Mouse (Mus musculus): ENCODE measurements around the gene Cnpy1. TPM values are rescaled to one million over a fixed set of nuclear protein-coding genes. Genes with fewer than 3 reads are reported as not detected.

Cnpy1 gene
- polyA plus RNA-seq, 1 experiment = 2.0 TPM

GRCm38 (mm10) chr5:28174086-28174485, 71.5 kb downstream of the Cnpy1 start:
- no peaks in the 10 kb centered on the region for H3K36me3 ChIP-seq (ENCODE audit: control insufficient read depth, insufficient read depth, low read length)

GRCm38 (mm10) chr5:28173674-28174073, 71.9 kb downstream of the Cnpy1 start:
- Histone ChIP-seq H3K27ac (ENCODE audit: insufficient read depth, low read depth, low read length) (no peak overlapping the region), H3K4me1 (ENCODE audit: control insufficient read depth, insufficient read depth, insufficient read length, low read length) (peaks cover under 1% of the 10 kb centered on the region; the same call in 1 of the 2 replicates), H3K4me3 (ENCODE audit: low read depth, low read length) (no peak overlapping the region), H3K36me3 (ENCODE audit: control insufficient read depth, insufficient read depth, low read length) (no peaks in the 10 kb centered on the region), H3K27me3 (ENCODE audit: control insufficient read depth, insufficient read depth, low read length) (peaks cover 63% of the 10 kb centered on the region)
- WGBS = 7% methylated on average over 1 of the region's 1 CpGs
- TF ChIP-seq CTCF (IDR thresholded peaks at IDR 0.05; ENCODE audit: extremely low read depth, insufficient read length, insufficient replicate concordance, low read depth, low read length) = no peak
- no peak for TF ChIP-seq POLR2A (IDR thresholded peaks at IDR 0.05; ENCODE audit: low read depth, low read length)

More at GRCm38 (mm10) chr5:28174086-28174485, 71.5 kb downstream of the Cnpy1 start:
- no peak overlapping the region for H3K4me3 ChIP-seq (ENCODE audit: low read depth, low read length)
- H3K27me3 ChIP-seq (ENCODE audit: control insufficient read depth, insufficient read depth, low read length) = peaks cover 59% of the 10 kb centered on the region
- TF ChIP-seq CTCF (IDR thresholded peaks at IDR 0.05; ENCODE audit: extremely low read depth, insufficient read length, insufficient replicate concordance, low read depth, low read length) (no peak), POLR2A (IDR thresholded peaks at IDR 0.05; ENCODE audit: low read depth, low read length) (no peak)
- H3K4me1 ChIP-seq (ENCODE audit: control insufficient read depth, insufficient read depth, insufficient read length, low read length) = no peaks in the 10 kb centered on the region
- no peak overlapping the region for H3K27ac ChIP-seq (ENCODE audit: insufficient read depth, low read depth, low read length)
- WGBS = 3% methylated on average over 9 of the region's 9 CpGs

DNA sequence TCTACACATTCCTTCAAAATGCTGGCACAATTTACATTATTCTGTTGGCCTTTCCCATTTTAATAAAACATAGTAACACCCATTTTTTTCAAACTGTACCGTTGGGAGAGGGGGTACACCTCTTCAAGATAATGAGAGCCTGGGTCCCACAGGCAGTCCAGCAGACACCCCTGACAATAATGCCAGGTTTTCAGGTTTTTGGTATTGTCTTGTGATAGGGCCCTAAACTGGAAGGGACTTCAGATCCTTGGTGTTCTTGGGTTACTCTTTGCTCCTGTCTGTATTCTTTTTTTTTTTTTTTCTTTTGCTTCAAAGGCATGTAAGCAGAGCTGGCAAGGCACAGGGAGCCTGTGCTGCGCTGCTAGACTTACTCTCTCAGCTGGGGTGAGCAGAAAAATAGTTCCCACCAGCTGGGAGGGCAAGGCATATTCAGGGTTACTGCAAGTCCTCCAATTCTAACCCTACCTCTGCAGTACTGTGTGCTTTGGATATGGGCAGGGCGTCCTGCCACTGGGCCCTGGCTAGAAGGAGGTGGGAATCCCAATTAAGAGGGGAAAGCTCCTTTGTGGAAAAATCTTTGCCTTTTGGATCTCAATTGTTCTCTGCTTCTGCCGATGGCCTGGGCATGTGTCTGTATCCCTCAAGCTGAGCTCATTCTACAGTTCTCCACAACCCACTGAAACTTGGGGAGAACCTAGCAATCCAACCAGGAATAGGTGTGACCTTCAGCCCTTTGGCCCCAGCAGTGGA, 72.5 kb downstream of the Cnpy1 start:
- H3K36me3 ChIP-seq (ENCODE audit: control insufficient read depth, insufficient read depth, low read length) = no peaks in the 10 kb centered on the region
- no peak overlapping the region for H3K27ac ChIP-seq (ENCODE audit: insufficient read depth, low read depth, low read length)
- H3K27me3 ChIP-seq (ENCODE audit: control insufficient read depth, insufficient read depth, low read length) = peaks cover 69% of the 10 kb centered on the region
- TF ChIP-seq POLR2A (IDR thresholded peaks at IDR 0.05; ENCODE audit: low read depth, low read length) (no peak), CTCF (IDR thresholded peaks at IDR 0.05; ENCODE audit: extremely low read depth, insufficient read length, insufficient replicate concordance, low read depth, low read length) (no peak)
- 8% methylated on average over 4 of the region's 4 CpGs for WGBS
- H3K4me1 ChIP-seq (ENCODE audit: control insufficient read depth, insufficient read depth, insufficient read length, low read length) = peaks cover 4% of the 10 kb centered on the region
- no peak overlapping the region for H3K4me3 ChIP-seq (ENCODE audit: low read depth, low read length)

- Histone ChIP-seq H3K36me3 (ENCODE audit: control insufficient read depth, insufficient read depth, low read length) (no peaks in the 10 kb centered on the region), H3K27ac (ENCODE audit: insufficient read depth, low read depth, low read length) (no peak overlapping the region), H3K4me1 (ENCODE audit: control insufficient read depth, insufficient read depth, insufficient read length, low read length) (peaks cover 4% of the 10 kb centered on the region), H3K4me3 (ENCODE audit: low read depth, low read length) (no peak overlapping the region), H3K27me3 (ENCODE audit: control insufficient read depth, insufficient read depth, low read length) (peaks cover 76% of the 10 kb centered on the region)
- TF ChIP-seq POLR2A (IDR thresholded peaks at IDR 0.05; ENCODE audit: low read depth, low read length) (no peak), CTCF (IDR thresholded peaks at IDR 0.05; ENCODE audit: extremely low read depth, insufficient read length, insufficient replicate concordance, low read depth, low read length) (no peak)
- WGBS = 12% methylated on average over 8 of the region's 8 CpGs
Observed at GRCm38 (mm10) chr5:28172261-28172920, 73.2 kb downstream of the Cnpy1 start.

- H3K36me3 ChIP-seq (ENCODE audit: control insufficient read depth, insufficient read depth, low read length) = no peaks in the 10 kb centered on the region
- H3K27me3 ChIP-seq (ENCODE audit: control insufficient read depth, insufficient read depth, low read length) = peaks cover 83% of the 10 kb centered on the region
- H3K4me3 ChIP-seq (ENCODE audit: low read depth, low read length) = no peak overlapping the region
- TF ChIP-seq POLR2A (IDR thresholded peaks at IDR 0.05; ENCODE audit: low read depth, low read length) (no peak), CTCF (IDR thresholded peaks at IDR 0.05; ENCODE audit: extremely low read depth, insufficient read length, insufficient replicate concordance, low read depth, low read length) (no peak)
- WGBS = 18% methylated on average over 5 of the region's 5 CpGs
- H3K27ac ChIP-seq (ENCODE audit: insufficient read depth, low read depth, low read length) = no peak overlapping the region
- peaks cover 9% of the 10 kb centered on the region for H3K4me1 ChIP-seq (ENCODE audit: control insufficient read depth, insufficient read depth, insufficient read length, low read length)
Observed at GRCm38 (mm10) chr5:28171667-28172066, 73.9 kb downstream of the Cnpy1 start.

DNA sequence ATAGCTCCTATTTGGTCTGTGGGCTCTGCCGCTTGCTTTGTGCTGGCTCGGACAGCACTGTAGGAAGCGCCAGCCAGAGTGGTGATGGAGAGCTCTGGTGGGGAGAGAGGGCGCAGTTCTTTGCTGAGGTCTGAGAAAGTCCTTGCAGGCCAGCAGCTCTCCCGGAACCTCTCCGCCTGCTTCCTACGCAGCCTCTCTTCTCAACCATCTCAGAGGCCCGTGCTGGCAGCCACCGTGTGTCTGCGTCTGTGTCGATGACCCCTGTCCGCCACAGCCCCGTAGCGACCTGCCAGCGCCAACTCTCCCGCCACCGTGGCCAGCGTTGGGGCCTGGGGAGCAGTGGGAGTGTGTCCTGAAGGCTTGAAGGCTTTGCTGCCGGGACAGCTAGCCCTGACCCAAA, 74.7 kb downstream of the Cnpy1 start:
- H3K4me3 ChIP-seq (ENCODE audit: low read depth, low read length) = no peak overlapping the region
- H3K4me1 ChIP-seq (ENCODE audit: control insufficient read depth, insufficient read depth, insufficient read length, low read length) = peaks cover 11% of the 10 kb centered on the region
- no peaks in the 10 kb centered on the region for H3K36me3 ChIP-seq (ENCODE audit: control insufficient read depth, insufficient read depth, low read length)
- TF ChIP-seq POLR2A (IDR thresholded peaks at IDR 0.05; ENCODE audit: low read depth, low read length) (no peak), CTCF (IDR thresholded peaks at IDR 0.05; ENCODE audit: extremely low read depth, insufficient read length, insufficient replicate concordance, low read depth, low read length) (no peak)
- WGBS = 8% methylated on average over 19 of the region's 19 CpGs
- no peak overlapping the region for H3K27ac ChIP-seq (ENCODE audit: insufficient read depth, low read depth, low read length)
- peaks cover 88% of the 10 kb centered on the region for H3K27me3 ChIP-seq (ENCODE audit: control insufficient read depth, insufficient read depth, low read length)

- Histone ChIP-seq H3K4me3 (ENCODE audit: low read depth, low read length) (no peak overlapping the region), H3K27me3 (ENCODE audit: control insufficient read depth, insufficient read depth, low read length) (peaks cover 89% of the 10 kb centered on the region), H3K36me3 (ENCODE audit: control insufficient read depth, insufficient read depth, low read length) (no peaks in the 10 kb centered on the region), H3K4me1 (ENCODE audit: control insufficient read depth, insufficient read depth, insufficient read length, low read length) (peaks cover 16% of the 10 kb centered on the region), H3K27ac (ENCODE audit: insufficient read depth, low read depth, low read length) (no peak overlapping the region)
- 6% methylated on average over 17 of the region's 17 CpGs for WGBS
- TF ChIP-seq POLR2A (IDR thresholded peaks at IDR 0.05; ENCODE audit: low read depth, low read length) (no peak), CTCF (IDR thresholded peaks at IDR 0.05; ENCODE audit: extremely low read depth, insufficient read length, insufficient replicate concordance, low read depth, low read length) (no peak)
Observed at GRCm38 (mm10) chr5:28170081-28170480, 75.5 kb downstream of the Cnpy1 start.
